Comparison of ENCODE assay signal across 8 mouse cellular contexts in genomic region chr2:126553291-126553639, GRCm38 (mm10). TPM values are rescaled to one million over a fixed set of nuclear protein-coding genes. Genes with fewer than 3 reads are reported as not detected.
A peak's percentile ranks its signal among the peaks of the same experiment; 100 is the strongest.
DNase-seq lines count a peak whose midpoint lies in the region; ATAC-seq and TF ChIP-seq lines count a peak whose summit lies in the region.
"Had no signal": no experiment of that assay in that cellular context is flagged by ENCODE, and none has a peak within 500 bp of the region (broad histone marks: within the 10 kb centered on the region; RNA-seq: fewer than 3 reads in every experiment).

No protein-coding gene starts in this region.

- peak overlapping the region; percentile 71 for H3K4me3 ChIP-seq in layer of hippocampus, adult 2 months
- H3K4me3 ChIP-seq in embryonic facial prominence, embryonic 13.5 days: peak overlapping the region; percentile 58
- H3K4me3 ChIP-seq in intestine, embryonic 14.5 days (ENCODE audit: low read depth, low read length): peak overlapping the region; percentile 44
- H3K4me3 ChIP-seq in neural tube, embryonic 14.5 days (ENCODE audit: low read depth, low read length): peak overlapping the region; percentile 65

- no peaks in the 10 kb centered on the region for H3K36me3 ChIP-seq in embryonic facial prominence, embryonic 13.5 days
- no peaks in the 10 kb centered on the region for H3K36me3 ChIP-seq in intestine, embryonic 14.5 days (ENCODE audit: control insufficient read depth, insufficient read depth, low read length)
- H3K36me3 ChIP-seq in neural tube, embryonic 14.5 days (ENCODE audit: control insufficient read depth, insufficient read depth, low read length): no peaks in the 10 kb centered on the region

- H3K4me2 ChIP-seq in embryonic facial prominence, embryonic 13.5 days: peak overlapping the region; percentile 99
- peak overlapping the region; percentile 95 for H3K4me2 ChIP-seq in intestine, embryonic 14.5 days (ENCODE audit: low read length)
- H3K4me2 ChIP-seq in neural tube, embryonic 14.5 days (ENCODE audit: low read depth, low read length): peak overlapping the region; percentile 96

- DNase-seq in layer of hippocampus, adult 2 months (ENCODE audit: low spot score in 2 of 2): no peak
- DNase-seq in layer of hippocampus, postnatal 36 days: no peak
- DNase-seq in intestine, embryonic 14.5 days (ENCODE audit: low spot score): no peak
- no peak for DNase-seq in B cell, adult 2 months
- DNase-seq in testis, postnatal 14 days (ENCODE audit: low spot score): no peak

- peaks cover 14% of the 10 kb centered on the region for H3K4me1 ChIP-seq in embryonic facial prominence, embryonic 13.5 days
- peaks cover 9% of the 10 kb centered on the region; the same call in 1 of the 2 replicates for H3K4me1 ChIP-seq in intestine, embryonic 14.5 days (replicated peaks; ENCODE audit: control insufficient read depth, insufficient read depth, low read length)
- peaks cover 9% of the 10 kb centered on the region; the same call in 1 of the 2 replicates for H3K4me1 ChIP-seq in neural tube, embryonic 14.5 days (ENCODE audit: control insufficient read depth, insufficient read depth, low read length)

- H3K9ac ChIP-seq in embryonic facial prominence, embryonic 13.5 days: peak overlapping the region; percentile 68
- H3K9ac ChIP-seq in intestine, embryonic 14.5 days (ENCODE audit: low read length): no peak overlapping the region; the same call in 1 of the 2 replicates
- H3K9ac ChIP-seq in neural tube, embryonic 14.5 days (replicated peaks; ENCODE audit: low read depth, low read length): peak overlapping the region; percentile 69

- TF ChIP-seq CTCF in layer of hippocampus, adult 2 months (conservative IDR thresholded peaks at IDR 0.05): no peak

- WGBS in embryonic facial prominence, embryonic 13.5 days: 1% methylated on average over 26 of the region's 26 CpGs
- 3% methylated on average over 26 of the region's 26 CpGs for WGBS in intestine, embryonic 14.5 days
- 1% methylated on average over 26 of the region's 26 CpGs for WGBS in neural tube, embryonic 14.5 days

- peak overlapping the region; percentile 74 for H3K27ac ChIP-seq in layer of hippocampus, adult 2 months
- no peak overlapping the region for H3K27ac ChIP-seq in embryonic facial prominence, embryonic 13.5 days
- no peak overlapping the region for H3K27ac ChIP-seq in intestine, embryonic 14.5 days (ENCODE audit: low read depth)
- peak overlapping the region; percentile 34; the same call in 1 of the 2 replicates for H3K27ac ChIP-seq in neural tube, embryonic 14.5 days (ENCODE audit: low read depth, low read length)

- no peak for ATAC-seq in embryonic facial prominence, embryonic 13.5 days (ENCODE audit: insufficient number of reproducible peaks, insufficient read depth, low FRiP score, low TSS enrichment, low read depth)
- ATAC-seq in intestine, embryonic 14.5 days (replicated peaks; ENCODE audit: low FRiP score, low TSS enrichment, low read depth): peak; percentile 55; the same call in 1 of the 2 replicates
- ATAC-seq in neural tube, embryonic 14.5 days (ENCODE audit: low read depth): peak; percentile 83

- peaks cover 64% of the 10 kb centered on the region for H3K27me3 ChIP-seq in embryonic facial prominence, embryonic 13.5 days
- H3K27me3 ChIP-seq in intestine, embryonic 14.5 days (replicated peaks; ENCODE audit: control insufficient read depth, insufficient read depth, low read length): peaks cover 45% of the 10 kb centered on the region
- peaks cover 18% of the 10 kb centered on the region for H3K27me3 ChIP-seq in neural tube, embryonic 14.5 days (ENCODE audit: control insufficient read depth, insufficient read depth, low read length)

- H3K9me3 ChIP-seq in embryonic facial prominence, embryonic 13.5 days: no peaks in the 10 kb centered on the region
- H3K9me3 ChIP-seq in intestine, embryonic 14.5 days (ENCODE audit: control insufficient read depth, low read length): no peaks in the 10 kb centered on the region
- no peaks in the 10 kb centered on the region for H3K9me3 ChIP-seq in neural tube, embryonic 14.5 days (ENCODE audit: control insufficient read depth, low read length)

RNA-seq across cellular contexts. Expression of gene Slc27a2, which starts 1.1 kb away (rescaled TPM):
- total RNA-seq in layer of hippocampus, adult 2 months (2021): 10 to 100 TPM; 15.3 to 15.9 TPM
- total RNA-seq in layer of hippocampus, postnatal 36 days (2021): 10 to 100 TPM; 11.1 to 12.0 TPM
- 2.9 and 10.8 TPM in 2 replicates for polyA plus RNA-seq in embryonic facial prominence, embryonic 13.5 days (2015; fragmentation: Nextera tagmentation; extraction: Ambion mirVana)
- polyA plus RNA-seq in intestine, embryonic 14.5 days (2014; fragmentation: Nextera tagmentation; extraction: Ambion mirVana): 0.95 and 1.4 TPM in 2 replicates
- 10.5 and 12.1 TPM in 2 replicates for polyA plus RNA-seq in neural tube, embryonic 14.5 days (2014; fragmentation: Nextera tagmentation; extraction: Ambion mirVana)

RNA-seq across cellular contexts. Expression of gene Atp8b4, which starts 52.8 kb away (rescaled TPM):
- total RNA-seq in layer of hippocampus, adult 2 months (2021): not detected
- not detected for total RNA-seq in layer of hippocampus, postnatal 36 days (2021)
- 0.63 and 3.1 TPM in 2 replicates for polyA plus RNA-seq in embryonic facial prominence, embryonic 13.5 days (2015; fragmentation: Nextera tagmentation; extraction: Ambion mirVana)
- 0.08 and 0.38 TPM in 2 replicates for polyA plus RNA-seq in intestine, embryonic 14.5 days (2014; fragmentation: Nextera tagmentation; extraction: Ambion mirVana)
- 0.03 and 0.10 TPM in 2 replicates for polyA plus RNA-seq in neural tube, embryonic 14.5 days (2014; fragmentation: Nextera tagmentation; extraction: Ambion mirVana)
- total RNA-seq: left cerebral cortex, postnatal 25 days had no signal

Comparison
In these comparisons a context has a peak if more than half of its experiments do, and no peak if none do; other contexts are left out.
1. H3K27ac ChIP-seq: peak in layer of hippocampus, adult 2 months (single experiment) and neural tube, embryonic 14.5 days (single experiment); none in embryonic facial prominence, embryonic 13.5 days (single experiment) and intestine, embryonic 14.5 days (single experiment).
2. Peak in every context shown above with its lines, with median percentiles within 50 percentile points of each other: H3K4me3 ChIP-seq and H3K4me2 ChIP-seq.